17 mouse cellular contexts compared by ENCODE assay signal in genomic region chr5:77157777-77158540, GRCm38 (mm10). TPM values are rescaled to one million over a fixed set of nuclear protein-coding genes. Genes with fewer than 3 reads are reported as not detected.
DNase-seq lines count a peak whose midpoint lies in the region; ATAC-seq and TF ChIP-seq lines count a peak whose summit lies in the region.
"Had no signal": no experiment of that assay in that cellular context is flagged by ENCODE, and none has a peak within 500 bp of the region (broad histone marks: within the 10 kb centered on the region; RNA-seq: fewer than 3 reads in every experiment).

No protein-coding gene starts in this region.

- no peaks in the 10 kb centered on the region for H3K36me3 ChIP-seq in testis, adult 2 months (ENCODE audit: control insufficient read depth, insufficient read depth, low read length)
- no peaks in the 10 kb centered on the region for H3K36me3 ChIP-seq in embryonic facial prominence, embryonic 15.5 days
- H3K36me3 ChIP-seq: forebrain, embryonic 12.5 days; midbrain, embryonic 10.5 days had no signal

- H3K9ac ChIP-seq in embryonic facial prominence, embryonic 15.5 days, result no peak overlapping the region
- H3K9ac ChIP-seq: forebrain, embryonic 12.5 days; liver, embryonic 14.5 days had no signal

- H3K4me3 ChIP-seq in testis, adult 2 months (ENCODE audit: control insufficient read depth, low read depth, low read length), result peak overlapping the region; percentile 63
- H3K4me3 ChIP-seq in embryonic facial prominence, embryonic 15.5 days (replicated peaks), result no peak overlapping the region
- H3K4me3 ChIP-seq: forebrain, embryonic 12.5 days; left cerebral cortex, adult 2 months; midbrain, embryonic 10.5 days had no signal

- peak; percentile 35 to 63 for DNase-seq in heart, adult 9 months (ENCODE audit: low spot score in 2 of 2)
- DNase-seq in heart, postnatal 10 days, result no peak
- DNase-seq in testis, postnatal 10 days (ENCODE audit: low spot score), result no peak
- DNase-seq in lung, postnatal 10 days, result no peak
- DNase-seq in left cerebral cortex, adult 11 months (ENCODE audit: low spot score), result no peak
- DNase-seq: cerebellum, adult 2 months; lung, postnatal 14 days; right cerebral cortex, postnatal 25 days; thymus, postnatal 14 days had no signal

- no peak for TF ChIP-seq POLR2A in testis, adult 2 months (IDR thresholded peaks at IDR 0.05; ENCODE audit: control insufficient read depth, low read depth, low read length)

- intact Hi-C loops in heart, postnatal 10 days (cut with DNase I), result no loop called here

- no peaks in the 10 kb centered on the region for H3K9me3 ChIP-seq in embryonic facial prominence, embryonic 15.5 days (replicated peaks)
- H3K9me3 ChIP-seq: forebrain, embryonic 12.5 days; midbrain, embryonic 10.5 days had no signal

- TF ChIP-seq CTCF in testis, adult 2 months (IDR thresholded peaks at IDR 0.05; ENCODE audit: control insufficient read depth, insufficient read depth, insufficient replicate concordance, low read depth, low read length), result no peak

- H3K27ac ChIP-seq in testis, adult 2 months (ENCODE audit: control insufficient read depth, insufficient read depth, low read depth, low read length), result no peak overlapping the region
- H3K27ac ChIP-seq in embryonic facial prominence, embryonic 15.5 days (replicated peaks), result peak overlapping the region; percentile 60
- H3K27ac ChIP-seq: forebrain, embryonic 12.5 days; left cerebral cortex, adult 2 months; liver, embryonic 14.5 days; midbrain, embryonic 10.5 days had no signal

- H3K27me3 ChIP-seq in testis, adult 2 months (ENCODE audit: control insufficient read depth, insufficient read depth, low read length), result no peaks in the 10 kb centered on the region
- no peaks in the 10 kb centered on the region for H3K27me3 ChIP-seq in embryonic facial prominence, embryonic 15.5 days

- no peak for ATAC-seq in embryonic facial prominence, embryonic 15.5 days (ENCODE audit: insufficient number of reproducible peaks, low FRiP score, low TSS enrichment, low read depth)
- ATAC-seq: Patski had no signal

- 33% methylated on average over 14 of the region's 14 CpGs for WGBS in embryonic facial prominence, embryonic 15.5 days

- no peak overlapping the region for H3K4me2 ChIP-seq in embryonic facial prominence, embryonic 15.5 days (replicated peaks)
- H3K4me2 ChIP-seq: forebrain, embryonic 12.5 days had no signal

- H3K4me1 ChIP-seq in testis, adult 2 months (ENCODE audit: control insufficient read depth, insufficient read depth, low read length), result peaks cover 13% of the 10 kb centered on the region
- H3K4me1 ChIP-seq in embryonic facial prominence, embryonic 15.5 days, result 0 out of 2 replicates have a peak, but pooled peaks cover 4% of the 10 kb centered on the region
- H3K4me1 ChIP-seq: midbrain, embryonic 10.5 days had no signal

RNA-seq across cellular contexts. Expression of gene Hopx, which starts 43.0 kb away (rescaled TPM):
- 100 to 1,000 TPM; 498 to 553 TPM for total RNA-seq in heart, postnatal 10 days (2021)
- 13.7 and 16.0 TPM in 2 replicates for polyA plus RNA-seq in testis, adult 2 months (2012; rRNA removed)
- 3.5 and 4.7 TPM in 2 replicates for polyA plus RNA-seq in embryonic facial prominence, embryonic 15.5 days (2015; fragmentation: Nextera tagmentation; extraction: Ambion mirVana)
- polyA plus RNA-seq: Patski had no signal

RNA-seq across cellular contexts. Expression of gene Spink2, which starts 53.3 kb away (rescaled TPM):
- under 1 TPM in 1 of 2 experiments, not detected in 1; 0.45 TPM for total RNA-seq in heart, postnatal 10 days (2021)
- 1,806 and 1,967 TPM in 2 replicates for polyA plus RNA-seq in testis, adult 2 months (2012; rRNA removed)
- 1.6 and 2.0 TPM in 2 replicates for polyA plus RNA-seq in embryonic facial prominence, embryonic 15.5 days (2015; fragmentation: Nextera tagmentation; extraction: Ambion mirVana)
- total RNA-seq: hematopoietic stem cell, adult 5-6 weeks; left cerebral cortex, adult 2 months had no signal
- polyA plus RNA-seq: cerebellum, adult 2 months; Patski had no signal

Comparison
In these comparisons a context has a peak if more than half of its experiments do, and no peak if none do; other contexts are left out.
1. DNase-seq: peak in heart, adult 9 months (2 of 2); none in heart, postnatal 10 days (0 of 2), testis, postnatal 10 days (single experiment), lung, postnatal 10 days (single experiment) and left cerebral cortex, adult 11 months (single experiment).
2. RNA of gene Spink2, which starts 53.3 kb away (polyA plus RNA-seq): 1,806 to 1,967 TPM in testis, adult 2 months; 1.6 to 2.0 TPM in embryonic facial prominence, embryonic 15.5 days; every median in the first group is over 100 times any median in the second.